In the genomic region with DNA sequence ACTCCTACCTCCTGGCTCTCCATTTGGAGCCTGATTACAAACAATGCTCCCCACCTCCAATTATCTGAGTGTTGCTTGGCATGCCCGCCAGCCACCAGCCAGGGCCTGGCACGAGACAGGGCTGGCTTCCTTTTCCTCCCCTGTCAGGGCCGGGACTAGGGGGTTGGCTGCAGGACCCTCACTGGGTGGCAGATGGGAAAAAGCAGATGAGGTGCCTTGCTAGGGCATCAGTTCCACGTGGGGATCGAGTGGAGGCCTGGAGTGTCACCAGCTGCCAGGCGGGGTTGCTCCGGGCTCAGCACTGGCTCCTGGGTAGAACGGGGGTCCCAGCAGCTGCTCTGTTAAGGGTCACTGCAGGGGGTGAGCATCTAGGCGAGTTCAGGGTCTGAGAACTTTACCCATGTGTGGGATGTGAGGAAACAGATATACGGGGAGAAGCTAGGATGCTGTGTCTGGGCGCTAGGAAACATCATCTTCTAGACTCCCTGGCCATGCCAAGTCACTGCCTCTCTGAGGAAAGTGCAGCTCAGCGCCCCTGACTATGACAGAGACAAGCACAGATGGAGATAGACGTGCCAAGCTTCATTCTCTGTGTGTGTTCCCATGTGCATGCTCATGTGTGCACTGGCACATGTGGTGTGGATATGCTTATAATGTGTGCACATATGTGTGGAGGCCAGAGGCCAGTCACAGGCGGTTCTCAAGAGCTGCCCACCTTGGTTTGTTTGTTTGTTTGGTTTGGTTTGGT, we compare ENCODE assay signal across 19 mouse cellular contexts. TPM values are rescaled to one million over a fixed set of nuclear protein-coding genes. Genes with fewer than 3 reads are reported as not detected.
DNase-seq lines count a peak whose midpoint lies in the region; ATAC-seq lines count a peak whose summit lies in the region.
"Had no signal": no experiment of that assay in that cellular context is flagged by ENCODE, and none has a peak within 500 bp of the region (broad histone marks: within the 10 kb centered on the region; RNA-seq: fewer than 3 reads in every experiment).

No protein-coding gene starts in this region.

- H3K27me3 ChIP-seq in hindbrain, embryonic 15.5 days, result no peaks in the 10 kb centered on the region
- no peaks in the 10 kb centered on the region for H3K27me3 ChIP-seq in kidney, embryonic 14.5 days (ENCODE audit: control insufficient read depth, insufficient read depth, low read length)
- H3K27me3 ChIP-seq: intestine, embryonic 15.5 days; kidney, embryonic 15.5 days; midbrain, embryonic 12.5 days had no signal

- DNase-seq in cerebellum, postnatal 14 days, result peak; percentile 49 to 64
- no peak for DNase-seq in cerebellum, postnatal 36 days
- DNase-seq in retina, postnatal 1 day, result peak; percentile 63
- no peak for DNase-seq in retina, embryonic 14.5 days (ENCODE audit: low spot score)
- DNase-seq in ovary, postnatal 36 days (ENCODE audit: low spot score), result no peak
- DNase-seq in adrenal gland, postnatal 36 days, result no peak
- DNase-seq: adrenal gland, adult 2 months; cerebellum, adult 11-12 months; gastrocnemius, postnatal 25 days; heart, postnatal 14 days; lung, adult 2 months; lung, postnatal 4 days had no signal

- H3K9ac ChIP-seq in hindbrain, embryonic 15.5 days, result no peak overlapping the region
- no peak overlapping the region for H3K9ac ChIP-seq in kidney, embryonic 14.5 days (ENCODE audit: low read depth, low read length)
- H3K9ac ChIP-seq: intestine, embryonic 15.5 days; kidney, embryonic 15.5 days; midbrain, embryonic 12.5 days had no signal

- H3K4me2 ChIP-seq in hindbrain, embryonic 15.5 days, result no peak overlapping the region
- no peak overlapping the region for H3K4me2 ChIP-seq in kidney, embryonic 14.5 days (replicated peaks; ENCODE audit: low read depth, low read length)
- H3K4me2 ChIP-seq: intestine, embryonic 15.5 days; kidney, embryonic 15.5 days; liver, embryonic 11.5 days; midbrain, embryonic 12.5 days had no signal

- H3K36me3 ChIP-seq in hindbrain, embryonic 15.5 days, result no peaks in the 10 kb centered on the region
- H3K36me3 ChIP-seq in kidney, embryonic 14.5 days (ENCODE audit: control insufficient read depth, insufficient read depth, low read length), result no peaks in the 10 kb centered on the region
- H3K36me3 ChIP-seq: intestine, embryonic 15.5 days; limb, embryonic 10.5 days; midbrain, embryonic 12.5 days had no signal

- H3K4me1 ChIP-seq in hindbrain, embryonic 15.5 days (replicated peaks), result peaks cover 34% of the 10 kb centered on the region
- no peaks in the 10 kb centered on the region for H3K4me1 ChIP-seq in kidney, embryonic 14.5 days (ENCODE audit: control insufficient read depth, insufficient read depth, low read length)
- H3K4me1 ChIP-seq: intestine, embryonic 15.5 days had no signal

- 0 out of 2 replicates have a peak, but pooled peaks have one; percentile 20 for ATAC-seq in hindbrain, embryonic 15.5 days (ENCODE audit: low FRiP score, low read depth)
- no peak for ATAC-seq in kidney, embryonic 14.5 days (ENCODE audit: low FRiP score, low TSS enrichment)
- ATAC-seq: intestine, embryonic 15.5 days had no signal

- H3K4me3 ChIP-seq in hindbrain, embryonic 15.5 days, result no peak overlapping the region
- H3K4me3 ChIP-seq in kidney, embryonic 14.5 days (ENCODE audit: low read length), result no peak overlapping the region
- H3K4me3 ChIP-seq: intestine, embryonic 15.5 days; kidney, embryonic 15.5 days; limb, embryonic 10.5 days; midbrain, embryonic 12.5 days had no signal

- peak overlapping the region; percentile 45 for H3K27ac ChIP-seq in hindbrain, embryonic 15.5 days (replicated peaks)
- H3K27ac ChIP-seq in kidney, embryonic 14.5 days (ENCODE audit: low read depth, low read length), result no peak overlapping the region
- H3K27ac ChIP-seq: intestine, embryonic 15.5 days; kidney, embryonic 15.5 days; limb, embryonic 10.5 days; midbrain, embryonic 12.5 days had no signal

- 46% methylated on average over 14 of the region's 14 CpGs for WGBS in hindbrain, embryonic 15.5 days
- WGBS in kidney, embryonic 14.5 days, result 70% methylated on average over 14 of the region's 14 CpGs

- H3K9me3 ChIP-seq in hindbrain, embryonic 15.5 days, result no peaks in the 10 kb centered on the region
- no peaks in the 10 kb centered on the region for H3K9me3 ChIP-seq in kidney, embryonic 14.5 days (ENCODE audit: control insufficient read depth, low read length)
- H3K9me3 ChIP-seq: intestine, embryonic 15.5 days; kidney, embryonic 15.5 days; limb, embryonic 10.5 days; midbrain, embryonic 12.5 days had no signal

RNA-seq across cellular contexts. Expression of gene Selenon, which starts 18.9 kb away (rescaled TPM):
- 31.2 and 32.0 TPM in 2 replicates for polyA plus RNA-seq in hindbrain, embryonic 15.5 days (2015; fragmentation: Nextera tagmentation; extraction: Ambion mirVana)
- 15.6 and 19.5 TPM in 2 replicates for polyA plus RNA-seq in kidney, embryonic 14.5 days (2014; fragmentation: Nextera tagmentation; extraction: Ambion mirVana)
- total RNA-seq in adrenal gland, postnatal 36 days (2021), result 10 to 100 TPM; 28.8 to 36.9 TPM

RNA-seq across cellular contexts. Expression of gene Mtfr1l, which starts 35.7 kb away (rescaled TPM):
- 168 and 179 TPM in 2 replicates for polyA plus RNA-seq in hindbrain, embryonic 15.5 days (2015; fragmentation: Nextera tagmentation; extraction: Ambion mirVana)
- 114 and 130 TPM in 2 replicates for polyA plus RNA-seq in kidney, embryonic 14.5 days (2014; fragmentation: Nextera tagmentation; extraction: Ambion mirVana)
- total RNA-seq in adrenal gland, postnatal 36 days (2021), result 100 to 1,000 TPM; 128 to 136 TPM

Comparison
In these comparisons a context has a peak if more than half of its experiments do, and no peak if none do; other contexts are left out.
1. DNase-seq: peak in cerebellum, postnatal 14 days (2 of 2) and retina, postnatal 1 day (single experiment); none in cerebellum, postnatal 36 days (0 of 2), retina, embryonic 14.5 days (single experiment), ovary, postnatal 36 days (single experiment) and adrenal gland, postnatal 36 days (0 of 2).